Mouse (Mus musculus): ENCODE measurements at regions not wholly inside any gene's neighbourhood (a gene's known extent, or its start where the extent isn't known, plus 50 kb on each side); places are given as distances from the start of the nearest gene placed in this dataset.

DNA sequence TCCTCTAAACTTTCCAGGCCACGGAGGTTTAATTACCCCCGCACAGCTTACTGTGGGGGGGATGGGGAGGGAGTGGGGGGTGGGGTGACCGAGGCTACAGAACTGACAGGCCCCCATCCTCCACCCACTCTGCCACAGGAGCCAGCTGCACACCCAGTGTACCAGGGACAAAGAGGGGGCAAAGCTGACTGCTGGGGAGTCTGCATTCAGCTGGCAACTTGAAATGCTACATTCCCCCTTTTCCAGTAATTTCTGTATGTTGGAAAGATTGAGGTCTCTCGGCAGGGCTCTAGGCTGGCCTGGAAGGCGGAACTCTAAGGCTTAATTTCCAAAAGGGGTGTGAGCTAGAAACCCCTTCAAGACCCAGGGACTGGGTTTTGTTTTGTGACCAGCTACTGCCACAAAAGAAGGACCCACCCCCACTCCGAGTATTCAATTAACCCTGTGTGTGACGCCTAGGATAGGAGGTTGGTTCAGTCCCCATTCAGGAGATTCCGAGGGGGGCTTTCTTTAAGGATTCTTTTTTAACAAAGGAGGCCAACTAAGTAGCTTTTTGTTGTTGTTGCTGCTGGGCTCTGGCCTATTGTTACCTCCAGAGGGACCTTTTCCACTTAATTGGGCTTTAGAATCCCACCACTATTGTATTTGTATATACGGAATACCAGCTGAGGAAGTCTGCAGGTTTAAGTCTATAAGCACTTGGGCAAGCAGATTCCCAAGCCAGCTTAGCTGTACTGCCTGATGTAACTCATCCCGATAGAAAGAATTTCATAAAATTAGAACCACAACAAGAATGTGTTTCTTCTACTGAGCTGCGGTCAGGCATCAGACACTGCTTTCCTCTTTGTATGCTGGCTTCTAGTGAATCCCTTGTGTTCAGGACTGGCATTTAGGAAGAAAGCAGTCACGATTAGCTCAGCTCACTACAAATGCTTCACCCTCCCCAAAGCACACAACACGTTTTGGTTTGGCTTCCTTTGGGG, 191.2 kb downstream of the Sox11 start:
- no peak for ATAC-seq (ENCODE audit: insufficient number of reproducible peaks, low FRiP score, low TSS enrichment)

GRCm38 (mm10) chr12:27143310-27143709, 199.1 kb downstream of the Sox11 start:
- ATAC-seq (ENCODE audit: insufficient number of reproducible peaks, low FRiP score, low TSS enrichment) = no peak

DNA sequence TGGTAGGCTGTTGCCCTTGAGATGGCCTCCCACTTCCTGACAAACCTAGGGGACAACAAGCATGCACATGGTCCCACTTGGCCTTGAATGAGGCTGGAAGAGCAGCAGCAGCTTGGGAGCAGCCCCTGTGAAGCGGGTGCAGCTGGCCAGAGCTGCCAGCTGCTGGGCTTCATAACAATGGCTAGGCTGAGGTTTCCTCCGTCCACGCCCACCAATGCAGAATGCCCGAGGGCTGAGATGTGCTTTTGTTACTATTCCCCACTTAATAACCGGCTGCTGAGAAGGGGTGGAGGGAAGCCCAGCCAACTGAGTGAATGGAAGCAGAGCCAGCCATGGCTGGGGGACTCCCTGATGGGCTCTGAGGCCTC, 202.1 kb downstream of the Sox11 start:
- no peak for ATAC-seq (ENCODE audit: insufficient number of reproducible peaks, low FRiP score, low TSS enrichment)

DNA sequence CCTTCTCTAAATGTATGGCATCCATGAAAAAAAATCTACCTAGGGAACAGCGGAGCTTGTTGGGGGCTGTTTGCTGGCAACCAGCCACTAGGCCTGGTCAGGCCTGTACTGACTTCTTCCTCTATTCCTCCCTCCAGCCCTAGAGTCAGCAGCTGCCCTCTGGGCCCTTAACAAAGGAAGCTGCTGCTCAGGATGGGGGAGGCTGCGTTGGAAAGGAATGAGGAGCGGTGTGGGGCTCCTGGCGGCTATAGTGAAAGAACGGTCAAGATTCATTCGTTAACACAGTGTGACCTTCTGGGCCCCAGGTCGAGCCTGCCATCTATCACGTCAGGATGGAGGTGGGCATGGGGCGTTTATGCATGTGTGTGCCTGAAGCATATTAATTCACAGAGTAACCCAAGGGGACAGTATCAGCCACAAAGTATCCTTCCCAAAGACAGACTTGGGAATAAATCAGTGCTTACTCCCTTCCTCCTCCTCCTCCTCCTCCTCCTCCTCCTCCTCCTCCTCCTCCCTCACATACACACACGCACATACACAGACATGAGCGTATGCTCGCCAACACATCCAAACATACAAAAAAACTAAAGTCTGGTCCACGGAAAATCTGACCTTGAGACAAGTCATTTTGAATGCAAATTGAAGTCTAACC, 202.6 kb downstream of the Sox11 start:
- no peak for ATAC-seq (ENCODE audit: insufficient number of reproducible peaks, low FRiP score, low TSS enrichment)

DNA sequence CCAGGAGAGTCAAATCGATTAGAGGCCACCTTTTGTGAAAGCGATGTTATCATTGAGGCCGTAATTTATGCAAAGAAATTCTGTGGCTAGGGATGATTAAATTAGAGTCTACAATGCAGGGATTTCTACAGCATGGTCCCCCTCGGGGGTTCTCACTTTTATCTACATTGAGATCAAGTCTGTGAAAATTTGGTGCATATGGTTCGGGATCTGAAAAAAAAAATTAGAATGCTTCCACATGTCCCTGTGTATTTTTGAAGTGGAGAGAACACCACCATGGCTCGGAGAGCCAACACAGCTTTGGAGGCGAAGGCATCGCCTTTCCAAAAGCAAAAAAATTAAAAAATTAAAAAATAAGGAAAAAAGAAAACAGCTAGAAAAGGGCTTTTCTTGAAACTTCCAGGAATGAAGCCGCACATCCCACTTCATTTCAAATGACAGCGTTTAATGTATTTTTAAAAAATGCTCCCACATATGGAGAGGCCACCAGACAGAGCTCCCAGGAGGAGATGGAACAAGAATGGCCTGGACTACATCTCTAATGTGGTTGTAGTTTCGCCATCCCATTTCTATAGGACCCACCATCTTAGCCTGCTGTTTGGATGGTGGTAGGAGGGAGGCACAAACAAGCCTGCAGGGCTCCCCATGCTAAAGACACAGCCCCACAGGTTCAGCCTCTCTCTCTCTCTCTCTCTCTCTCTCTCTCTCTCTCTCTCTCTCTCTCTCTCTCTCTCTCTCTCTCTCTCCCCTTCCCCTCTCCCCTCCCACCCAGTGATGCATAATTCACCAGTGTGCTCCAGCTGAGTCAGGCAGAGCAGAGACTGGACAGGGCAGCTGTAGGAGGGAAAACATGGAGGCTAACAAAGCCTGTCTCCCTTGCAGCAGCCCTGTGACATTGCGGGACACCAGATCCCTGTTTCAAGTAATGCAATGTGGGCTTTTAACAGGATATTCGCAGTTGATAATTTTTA, 203.4 kb downstream of the Sox11 start:
- no peak for ATAC-seq (ENCODE audit: insufficient number of reproducible peaks, low FRiP score, low TSS enrichment)

GRCm38 (mm10) chr12:27135997-27136559, 206.3 kb downstream of the Sox11 start:
- no peak for ATAC-seq (ENCODE audit: insufficient number of reproducible peaks, low FRiP score, low TSS enrichment)

GRCm38 (mm10) chr12:27130544-27130943, 211.8 kb downstream of the Sox11 start:
- no peak for ATAC-seq (ENCODE audit: insufficient number of reproducible peaks, low FRiP score, low TSS enrichment)

- ATAC-seq (ENCODE audit: insufficient number of reproducible peaks, low FRiP score, low TSS enrichment) = no peak
These were observed 215.2 kb downstream of the Sox11 start for GRCm38 (mm10) chr12:27127054-27127605.

DNA sequence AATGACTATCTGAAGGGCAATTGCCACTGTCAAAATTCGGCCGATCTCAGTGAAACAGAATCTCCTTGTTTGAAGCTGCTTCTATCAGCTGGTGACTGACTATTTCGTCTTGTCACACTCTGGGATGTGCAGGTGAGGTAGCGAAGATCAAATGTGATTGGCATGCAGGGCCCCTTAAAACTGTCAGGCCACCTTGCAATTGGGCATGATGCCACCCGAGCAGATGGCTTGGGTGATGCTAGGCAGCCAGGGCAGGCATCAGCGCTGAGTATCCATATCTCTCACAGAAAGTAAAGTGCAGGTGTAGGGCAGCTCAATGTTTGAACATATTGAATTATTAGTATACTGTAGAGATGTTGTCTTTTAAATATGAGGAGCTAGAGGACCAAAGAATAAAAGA, 223.8 kb downstream of the Sox11 start:
- ATAC-seq (ENCODE audit: insufficient number of reproducible peaks, low FRiP score, low TSS enrichment) = no peak

DNA sequence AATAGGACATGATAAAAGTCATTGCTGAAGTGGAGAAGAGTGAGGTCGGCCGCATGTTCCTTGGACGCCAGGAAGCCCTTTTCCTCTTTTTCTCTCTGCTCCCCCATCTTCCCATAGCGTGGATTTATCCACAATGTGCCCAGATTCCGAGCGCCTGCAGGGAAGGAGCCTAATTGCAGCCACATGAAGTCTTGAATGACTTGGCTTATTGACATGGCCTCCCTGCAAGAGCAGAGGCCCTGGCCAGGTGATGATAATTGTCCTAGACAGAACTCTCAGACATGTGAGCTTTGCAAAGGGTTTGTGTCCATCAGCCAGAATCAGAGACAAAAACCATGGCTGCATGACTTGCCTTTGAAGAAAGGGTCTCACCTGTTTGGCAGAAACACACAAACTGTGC, 227.0 kb downstream of the Sox11 start:
- no peak for ATAC-seq (ENCODE audit: insufficient number of reproducible peaks, low FRiP score, low TSS enrichment)

- ATAC-seq (ENCODE audit: insufficient number of reproducible peaks, low FRiP score, low TSS enrichment) = no peak
These were observed 237.3 kb downstream of the Sox11 start for GRCm38 (mm10) chr12:27104925-27105571.

GRCm38 (mm10) chr12:27102996-27103395, 239.4 kb downstream of the Sox11 start:
- no peak for ATAC-seq (ENCODE audit: insufficient number of reproducible peaks, low FRiP score, low TSS enrichment)

DNA sequence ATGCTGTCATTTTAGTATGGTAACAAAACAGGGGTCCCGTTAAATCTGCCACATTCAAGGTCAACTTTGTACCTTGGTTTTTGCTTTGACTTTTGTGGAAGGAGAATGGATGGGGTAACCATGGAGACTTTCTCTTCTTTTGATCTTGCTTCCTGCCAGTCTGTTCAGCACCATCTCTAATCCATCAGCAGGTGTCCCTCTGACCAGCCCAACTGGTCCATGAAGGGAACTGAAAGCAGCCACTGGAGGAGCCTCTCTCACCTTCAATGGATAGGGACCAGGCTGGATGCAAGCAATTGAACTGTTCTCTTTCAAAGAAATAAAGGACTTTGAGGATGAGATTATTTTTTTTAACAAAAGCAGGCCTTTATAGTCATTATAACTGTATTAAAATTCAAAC, 253.2 kb downstream of the Sox11 start:
- ATAC-seq (ENCODE audit: insufficient number of reproducible peaks, low FRiP score, low TSS enrichment) = no peak

- no peak for ATAC-seq (ENCODE audit: insufficient number of reproducible peaks, low FRiP score, low TSS enrichment)
These were observed 256.5 kb downstream of the Sox11 start for GRCm38 (mm10) chr12:27085890-27086289.

DNA sequence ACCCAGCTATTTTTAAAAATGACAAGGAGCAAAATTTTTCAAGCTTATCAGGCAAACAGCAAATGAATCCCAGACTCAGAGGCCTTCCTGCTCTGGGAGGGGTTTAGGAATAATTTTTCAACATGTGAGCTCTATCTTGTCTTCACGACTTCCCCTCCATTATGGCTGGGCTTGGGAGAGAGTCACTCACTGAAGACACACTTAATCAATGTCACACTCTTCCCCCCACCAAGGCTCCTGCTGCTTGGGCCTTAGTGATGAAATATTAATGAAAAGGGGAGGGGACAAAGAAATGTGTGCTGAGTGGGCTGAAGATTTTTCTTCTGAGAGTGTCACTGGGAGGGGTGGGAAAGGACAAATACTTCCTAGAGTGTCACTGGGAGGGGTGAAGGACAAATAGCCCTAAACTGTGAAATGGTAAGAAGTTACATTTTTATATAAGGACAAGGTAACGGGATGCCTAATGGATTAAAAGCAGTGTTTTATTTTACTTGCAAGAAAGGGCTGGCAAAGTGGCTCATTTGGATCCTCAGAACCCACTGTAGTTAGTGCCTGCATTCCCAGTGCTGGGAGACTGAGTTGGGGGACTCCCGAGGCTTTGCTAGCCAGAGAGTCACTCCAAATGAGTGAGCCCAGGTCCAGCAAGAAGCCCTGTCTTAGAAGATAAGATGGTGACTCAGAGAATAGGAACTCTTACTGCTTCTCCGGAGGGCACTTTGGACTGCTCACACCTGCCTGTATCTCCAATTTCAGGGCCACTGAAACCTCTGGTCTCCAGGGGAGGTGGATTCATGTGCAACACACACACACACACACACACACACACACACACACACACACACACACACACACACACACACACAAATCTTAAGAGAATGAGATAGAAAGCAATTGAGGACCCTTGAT, 258.5 kb downstream of the Sox11 start:
- no peak for ATAC-seq (ENCODE audit: insufficient number of reproducible peaks, low FRiP score, low TSS enrichment)

- ATAC-seq (ENCODE audit: insufficient number of reproducible peaks, low FRiP score, low TSS enrichment) = no peak
These were observed 259.3 kb downstream of the Sox11 start for GRCm38 (mm10) chr12:27083089-27083488.

DNA sequence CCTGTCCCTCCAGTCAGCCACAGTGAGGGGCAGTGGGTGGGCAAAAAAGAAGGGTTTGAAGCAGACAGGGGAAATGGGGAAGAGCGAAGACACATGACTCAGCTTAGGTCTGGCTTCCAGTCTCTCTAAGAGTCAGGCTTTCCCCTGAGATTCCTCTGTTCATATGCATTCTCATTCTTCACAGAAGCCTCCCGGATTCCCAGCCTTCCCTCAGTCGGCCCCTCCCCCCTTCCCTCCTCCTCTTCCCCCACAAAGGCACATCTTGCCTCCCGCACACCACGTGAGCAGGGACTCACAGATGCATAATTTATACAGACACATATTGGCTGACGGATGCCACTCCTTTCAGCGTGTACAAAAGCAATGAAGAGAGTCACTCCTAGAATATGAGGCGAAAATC, 259.8 kb downstream of the Sox11 start:
- no peak for ATAC-seq (ENCODE audit: insufficient number of reproducible peaks, low FRiP score, low TSS enrichment)

GRCm38 (mm10) chr12:27076107-27076738, 266.2 kb downstream of the Sox11 start:
- no peak for ATAC-seq (ENCODE audit: insufficient number of reproducible peaks, low FRiP score, low TSS enrichment)
